Mouse (Mus musculus) brown adipose tissue, adult 24 weeks (tissue): ENCODE measurements around the gene Cd48. TPM values are rescaled to one million over a fixed set of nuclear protein-coding genes. Genes with fewer than 3 reads are reported as not detected.

Source experiments
- polyA plus RNA-seq: library from polyadenylated mRNA; stranded (reverse); fragments of >200 nt; gene quantifications from 2 replicates; pipeline ENCODE4 v1.2.4, GENCODE M21; 2012; ENCODE audit not compliant: missing spikeins, insufficient read depth, insufficient read length

Gene Cd48
- polyA plus RNA-seq, 1 experiment: 7.1 TPM

Other genes starting within 250 kb of the Cd48 start
- 42.9 and 45.1 TPM in 2 replicates for gene F11r, start 244.5 kb upstream of the Cd48 start, polyA plus RNA-seq
- gene Alyref2, start 178.5 kb upstream of the Cd48 start, polyA plus RNA-seq: 2.7 and 3.0 TPM in 2 replicates
- gene Itln1, start 146.7 kb upstream of the Cd48 start, polyA plus RNA-seq: not detected in 2 replicates
- gene Cd244a, start 122.8 kb upstream of the Cd48 start, polyA plus RNA-seq: not detected in 2 replicates
- 0.95 TPM in 1 of 2 replicates, not detected in the other for gene Ly9, start 74.6 kb upstream of the Cd48 start, polyA plus RNA-seq
- 1.0 and 1.6 TPM in 2 replicates for gene Slamf7, start 29.0 kb upstream of the Cd48 start, polyA plus RNA-seq
- not detected in 2 replicates for gene Slamf1, start 85.1 kb downstream of the Cd48 start, polyA plus RNA-seq
- gene Cd84, start 157.7 kb downstream of the Cd48 start, polyA plus RNA-seq: 4.0 and 4.7 TPM in 2 replicates
- gene Gm10521, start 213.7 kb downstream of the Cd48 start, polyA plus RNA-seq: 0.40 TPM in 1 of 2 replicates, not detected in the other
- gene Slamf6, start 235.5 kb downstream of the Cd48 start, polyA plus RNA-seq: not detected in 2 replicates